Mouse (Mus musculus) kidney, postnatal 0 days (tissue): ENCODE results near the gene Gper1. TPM values are rescaled to one million over a fixed set of nuclear protein-coding genes. Genes with fewer than 3 reads are reported as not detected.
A peak's percentile ranks its signal among the peaks of the same experiment; 100 is the strongest.

Source experiments
- ATAC-seq: fragments of 200-750 bp; cut with Nextera tagmentation; replicated peaks from 2 replicates; pipeline ENCODE4 v1.8.0; 2017; ENCODE audit warnings: low read depth, moderate number of reproducible peaks, moderate TSS enrichment, moderate library complexity; ENCODE audit not compliant: low FRiP score
- DNase-seq: peaks from one replicate; pipeline ENCODE4 v3.0.0-alpha.2; 2016; ENCODE audit warnings: low spot score
- H3K27ac ChIP-seq: fragments of 300-500 bp; sonication (generic); 2 replicates; pipeline ENCODE4 v1.5.1; 2014; ENCODE audit warnings: mild to moderate bottlenecking
- H3K27me3 ChIP-seq: fragments of 300-500 bp; sonication (generic); 2 replicates; pipeline ENCODE4 v1.6.1; 2014; ENCODE audit warnings: low read length, mixed read lengths; ENCODE audit not compliant: insufficient read depth
- H3K36me3 ChIP-seq: fragments of 300-500 bp; sonication (generic); 2 replicates; pipeline ENCODE4 v1.6.1; 2014; ENCODE audit warnings: low read length, mixed read lengths; ENCODE audit not compliant: insufficient read depth
- H3K4me1 ChIP-seq: fragments of 300-500 bp; sonication (generic); replicated peaks from 2 replicates; pipeline ENCODE4 v1.6.1; 2014; ENCODE audit warnings: antibody characterized with exemption, low read length, mixed read lengths; ENCODE audit not compliant: insufficient read depth
- H3K4me2 ChIP-seq: fragments of 300-500 bp; sonication (generic); 2 replicates; pipeline ENCODE4 v1.6.1; 2014; ENCODE audit warnings: mild to moderate bottlenecking, low read length, moderate library complexity, mixed read lengths
- H3K4me3 ChIP-seq: fragments of 300-500 bp; sonication (generic); replicated peaks from 2 replicates; pipeline ENCODE4 v1.5.1; 2014; ENCODE audit warnings: low read depth, low read length
- H3K9ac ChIP-seq: fragments of 300-500 bp; sonication (generic); 2 replicates; pipeline ENCODE4 v1.6.1; 2014; ENCODE audit warnings: low read depth, low read length
- H3K9me3 ChIP-seq: fragments of 300-500 bp; sonication (generic); replicated peaks from 2 replicates; pipeline ENCODE4 v1.6.1; 2016; ENCODE audit warnings: low read length, inconsistent platforms, mixed read lengths
- CTCF ChIP-seq: IDR thresholded peaks from 2 replicates; pipeline ENCODE4 v1.5.1; 2016; ENCODE audit warnings: antibody characterized with exemption, low read depth, mild to moderate bottlenecking, moderate library complexity
- WGBS: fragments of 180-500 bp; shearing (Covaris S2); extraction: QIAGEN DNeasy Blood & Tissue Kit; methylation state at CpG from one replicate; pipeline ENCODE4 v1.1.7; 2014; 5-methylcytosine and 5-hydroxymethylcytosine counted together
- polyA plus RNA-seq: library from polyadenylated mRNA; unstranded; fragments of >200 nt; fragmentation: Nextera tagmentation; extraction: Ambion mirVana; gene quantifications from 2 replicates; pipeline ENCODE4 v1.2.1, GENCODE M21; 2015

Gper1 gene
- polyA plus RNA-seq, 1 experiment from 2014 or later: 11.3 TPM

GRCm38 (mm10) chr5:139397959-139398753 is 24.8 kb upstream of the Gper1 start:
- Histone ChIP-seq H3K27me3 (no peaks in the 10 kb centered on the region), H3K27ac (no peak overlapping the region), H3K36me3 (0 out of 2 replicates have a peak, but pooled peaks cover 2% of the 10 kb centered on the region), H3K9ac (no peak overlapping the region), H3K4me1 (peaks cover 5% of the 10 kb centered on the region; the same call in 1 of the 2 replicates), H3K9me3 (no peaks in the 10 kb centered on the region), H3K4me3 (no peak overlapping the region), H3K4me2 (no peak overlapping the region)
- WGBS: 38% methylated on average over 5 of the region's 5 CpGs
- DNase-seq (peak; percentile 89), ATAC-seq (peak; percentile 34; the same call in 1 of the 2 replicates)
- peak; percentile 91 for TF ChIP-seq CTCF

GRCm38 (mm10) chr5:139398786-139399185 is 24.2 kb upstream of the Gper1 start:
- TF ChIP-seq CTCF: no peak
- H3K4me1 ChIP-seq: peaks cover 5% of the 10 kb centered on the region; the same call in 1 of the 2 replicates
- WGBS: 81% methylated on average over 5 of the region's 5 CpGs
- H3K9ac ChIP-seq: no peak overlapping the region
- no peak overlapping the region for H3K4me2 ChIP-seq
- no peaks in the 10 kb centered on the region for H3K36me3 ChIP-seq
- no peak overlapping the region for H3K27ac ChIP-seq
- H3K9me3 ChIP-seq: no peaks in the 10 kb centered on the region
- no peak for ATAC-seq
- H3K4me3 ChIP-seq: no peak overlapping the region
- H3K27me3 ChIP-seq: no peaks in the 10 kb centered on the region
- DNase-seq: no peak

- Histone ChIP-seq H3K9ac (no peak overlapping the region), H3K27me3 (no peaks in the 10 kb centered on the region), H3K4me3 (no peak overlapping the region), H3K36me3 (no peaks in the 10 kb centered on the region), H3K4me1 (peaks cover 5% of the 10 kb centered on the region; the same call in 1 of the 2 replicates), H3K9me3 (no peaks in the 10 kb centered on the region), H3K4me2 (no peak overlapping the region), H3K27ac (no peak overlapping the region)
- ATAC-seq: no peak
- 70% methylated on average over 14 of the region's 14 CpGs for WGBS
- TF ChIP-seq CTCF: no peak
- DNase-seq: no peak
These were observed 23.0 kb upstream of the Gper1 start for GRCm38 (mm10) chr5:139399991-139400390.

DNA sequence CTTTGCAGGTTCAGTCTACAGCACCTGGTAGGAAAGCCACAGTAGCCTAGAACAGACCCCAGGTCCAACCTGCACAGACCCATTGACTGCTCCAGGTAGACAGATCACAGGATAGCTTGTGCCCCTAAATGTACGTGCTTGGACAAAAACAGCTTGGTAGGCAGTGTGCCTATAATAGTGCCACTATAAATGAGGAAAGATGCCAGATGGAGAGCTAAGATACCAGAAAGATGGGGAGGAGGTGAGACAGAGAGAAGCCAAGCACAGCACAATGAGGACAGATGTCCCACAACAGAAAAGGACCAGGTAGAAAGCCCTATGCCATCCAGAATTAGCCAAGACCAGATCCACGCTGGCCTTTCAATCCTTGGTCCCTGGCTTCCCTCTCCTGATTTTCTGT is 20.8 kb upstream of the Gper1 start:
- ATAC-seq (no peak), DNase-seq (no peak)
- no peak for TF ChIP-seq CTCF
- Histone ChIP-seq H3K27ac (no peak overlapping the region), H3K4me3 (no peak overlapping the region), H3K4me2 (no peak overlapping the region), H3K4me1 (peaks cover 8% of the 10 kb centered on the region; the same call in 1 of the 2 replicates), H3K36me3 (no peaks in the 10 kb centered on the region), H3K9me3 (no peaks in the 10 kb centered on the region), H3K27me3 (no peaks in the 10 kb centered on the region), H3K9ac (no peak overlapping the region)
- WGBS: 89% methylated on average over 2 of the region's 2 CpGs

GRCm38 (mm10) chr5:139403692-139404260 is 19.2 kb upstream of the Gper1 start:
- DNase-seq (no peak), ATAC-seq (no peak)
- Histone ChIP-seq H3K4me1 (peaks cover 15% of the 10 kb centered on the region; the same call in 1 of the 2 replicates), H3K9ac (no peak overlapping the region), H3K27ac (no peak overlapping the region), H3K4me2 (no peak overlapping the region), H3K9me3 (no peaks in the 10 kb centered on the region), H3K36me3 (no peaks in the 10 kb centered on the region), H3K4me3 (no peak overlapping the region), H3K27me3 (no peaks in the 10 kb centered on the region)
- TF ChIP-seq CTCF: no peak
- 81% methylated on average over 8 of the region's 8 CpGs for WGBS

- DNase-seq (no peak), ATAC-seq (no peak)
- no peak within 1 kb of the TSS for H3K4me3 ChIP-seq
- H3K27ac ChIP-seq: 0 out of 2 replicates have a peak within 1 kb of the TSS, but pooled peaks have one; percentile 36
- H3K27me3 ChIP-seq: no peaks in the 10 kb centered on the region
- H3K9ac ChIP-seq: no peak within 1 kb of the TSS
- 86% methylated on average over 6 of the region's 6 CpGs for WGBS
- H3K9me3 ChIP-seq: no peaks in the 10 kb centered on the region
- H3K36me3 ChIP-seq: no peaks in the 10 kb centered on the region
- H3K4me1 ChIP-seq: peaks cover 25% of the 10 kb centered on the region; the same call in 1 of the 2 replicates
- H3K4me2 ChIP-seq: no peak within 1 kb of the TSS
- TF ChIP-seq CTCF: no peak
These were observed 18.1 kb upstream of the Gper1 start, which contains the start of gene C130050O18Rik for GRCm38 (mm10) chr5:139404801-139405401. Gene C130050O18Rik, plus strand, starts transcription at chr5:139405280.
